Mouse (Mus musculus) left cerebral cortex, adult 11 months (tissue): ENCODE measurements around the gene Nono.

Source experiments
- DNase-seq: peaks from one replicate; pipeline ENCODE4 v3.0.0; 2022; ENCODE audit warnings: low spot score

Gene Nono

GRCm38 (mm10) chrX:101481604-101482350 lies 52.7 kb downstream of the Nono start:
- DNase-seq, result no peak

GRCm38 (mm10) chrX:101486487-101487152 lies 57.5 kb downstream of the Nono start:
- peak; percentile 30 for DNase-seq
